Mouse (Mus musculus) megakaryocyte-erythroid progenitor cell, adult 5 weeks (primary cell): ENCODE results near the gene Magea6. TPM values are rescaled to one million over a fixed set of nuclear protein-coding genes. Genes with fewer than 3 reads are reported as not detected.

Source experiments
- polyA plus RNA-seq: library from polyadenylated mRNA; stranded (reverse); fragments of >175 nt; gene quantifications from 2 replicates; pipeline ENCODE4 v1.2.3, GENCODE M21; 2012

The Magea6 gene
- not detected in 2 replicates for polyA plus RNA-seq

GRCm38 (mm10) chrX:154935887-154936286 is at the start of gene Magea6:
Gene Magea6 (minus strand): TSS chrX:154935987.

GRCm38 (mm10) chrX:154949405-154949804 is 13.6 kb upstream of the Magea6 start, which contains the start of gene Magea3:
Gene Magea3 (minus strand): TSS chrX:154949505.

GRCm38 (mm10) chrX:154890167-154890566 is 45.6 kb downstream of the Magea6 start, which contains the start of gene Cldn34b1:
Gene Cldn34b1 (minus strand): TSS chrX:154890267.

Other genes starting within 250 kb of the Magea6 start
- gene Cldn34b1, start 45.7 kb downstream of the Magea6 start, polyA plus RNA-seq = not detected in 2 replicates
- not detected in 2 replicates for gene Magea3, start 13.5 kb upstream of the Magea6 start, polyA plus RNA-seq
- gene Magea8, start 59.9 kb upstream of the Magea6 start, polyA plus RNA-seq = not detected in 2 replicates
- gene Magea5, start 127.2 kb upstream of the Magea6 start, polyA plus RNA-seq = not detected in 2 replicates
- gene Magea1, start 153.8 kb upstream of the Magea6 start, polyA plus RNA-seq = not detected in 2 replicates
- not detected in 2 replicates for gene Magea2, start 157.7 kb upstream of the Magea6 start, polyA plus RNA-seq
- 0.06 TPM in 1 of 2 replicates, not detected in the other for gene Cldn34b2, start 192.4 kb upstream of the Magea6 start, polyA plus RNA-seq